ENCODE assay signal across 18 mouse cellular contexts in genomic region chr17:10774468-10774867, GRCm38 (mm10).
"Had no signal": no experiment of that assay in that cellular context is flagged by ENCODE, and none has a peak within 500 bp of the region (broad histone marks: within the 10 kb centered on the region; RNA-seq: fewer than 3 reads in every experiment).

No protein-coding gene starts in this region.

- H3K9ac ChIP-seq: liver, embryonic 12.5 days; liver, embryonic 15.5 days; midbrain, embryonic 12.5 days; midbrain, embryonic 15.5 days; neural tube, embryonic 12.5 days; neural tube, embryonic 15.5 days had no signal

- H3K27ac ChIP-seq: hindbrain, postnatal 0 days; liver, embryonic 12.5 days; liver, embryonic 15.5 days; midbrain, embryonic 12.5 days; midbrain, embryonic 15.5 days; neural tube, embryonic 12.5 days; neural tube, embryonic 15.5 days had no signal

- H3K27me3 ChIP-seq: liver, embryonic 12.5 days; liver, embryonic 15.5 days; midbrain, embryonic 12.5 days; midbrain, embryonic 15.5 days; neural tube, embryonic 12.5 days; neural tube, embryonic 15.5 days had no signal

- H3K9me3 ChIP-seq: liver, embryonic 12.5 days; liver, embryonic 15.5 days; midbrain, embryonic 12.5 days; midbrain, embryonic 15.5 days; neural tube, embryonic 12.5 days; neural tube, embryonic 15.5 days had no signal

- DNase-seq: kidney, adult 18-20 months; kidney, adult 9 months; kidney, postnatal 14 days; kidney, postnatal 4 days; liver; right cerebral cortex, postnatal 25 days; spleen, adult 18-20 months; thymus, adult 18-20 months; thymus, postnatal 4 days had no signal

- H3K4me2 ChIP-seq: liver, embryonic 12.5 days; liver, embryonic 15.5 days; midbrain, embryonic 12.5 days; midbrain, embryonic 15.5 days; neural tube, embryonic 12.5 days; neural tube, embryonic 15.5 days had no signal

- H3K4me3 ChIP-seq: liver, embryonic 12.5 days; liver, embryonic 15.5 days; midbrain, embryonic 12.5 days; midbrain, embryonic 15.5 days; neural tube, embryonic 12.5 days; neural tube, embryonic 15.5 days had no signal

- H3K36me3 ChIP-seq: liver, embryonic 12.5 days; liver, embryonic 15.5 days; midbrain, embryonic 12.5 days; midbrain, embryonic 15.5 days; neural tube, embryonic 12.5 days; neural tube, embryonic 15.5 days had no signal

- ATAC-seq: hindbrain, postnatal 0 days; inflammation-experienced regulatory T-cells, adult 6 months; intestine, embryonic 16.5 days; liver, embryonic 12.5 days; midbrain, embryonic 15.5 days had no signal

- H3K4me1 ChIP-seq: liver, embryonic 12.5 days; liver, embryonic 15.5 days had no signal
